Mouse (Mus musculus) neural tube, embryonic 12.5 days (tissue): ENCODE data around the gene Samd7. TPM values are rescaled to one million over a fixed set of nuclear protein-coding genes. Genes with fewer than 3 reads are reported as not detected.

Source experiments
- polyA plus RNA-seq: library from polyadenylated mRNA; unstranded; fragments of >200 nt; fragmentation: Nextera tagmentation; extraction: Ambion mirVana; gene quantifications from 2 replicates; pipeline ENCODE4 v1.2.1, GENCODE M21; 2016

The Samd7 gene
- polyA plus RNA-seq, 1 experiment from 2014 or later: not detected

Other genes with a start within 250 kb of the Samd7 start
- gene Mecom, start 198.3 kb upstream of the Samd7 start, polyA plus RNA-seq: 16.1 and 18.4 TPM in 2 replicates
- 0.19 TPM in 1 of 2 replicates, not detected in the other for gene Actrt3, start 146.4 kb upstream of the Samd7 start, polyA plus RNA-seq
- gene Mynn, start 144.2 kb upstream of the Samd7 start, polyA plus RNA-seq: 34.6 and 38.8 TPM in 2 replicates
- gene Lrriq4, start 101.8 kb upstream of the Samd7 start, polyA plus RNA-seq: not detected in 2 replicates
- 0.92 and 1.6 TPM in 2 replicates for gene Lrrc34, start 98.4 kb upstream of the Samd7 start, polyA plus RNA-seq
- gene Lrrc31, start 46.5 kb upstream of the Samd7 start, polyA plus RNA-seq: not detected in 2 replicates
- gene Sec62, start 46.6 kb downstream of the Samd7 start, polyA plus RNA-seq: 84.1 and 87.4 TPM in 2 replicates
- gene Gpr160, start 109.7 kb downstream of the Samd7 start, polyA plus RNA-seq: 1.4 and 1.9 TPM in 2 replicates
- 5.0 and 6.3 TPM in 2 replicates for gene Phc3, start 223.1 kb downstream of the Samd7 start, polyA plus RNA-seq
- gene Prkci, start 249.5 kb downstream of the Samd7 start, polyA plus RNA-seq: 34.6 and 37.9 TPM in 2 replicates